Mouse (Mus musculus) adrenal gland, postnatal 10 days (tissue): Measurements from ENCODE around the gene Sac3d1. TPM values are rescaled to one million over a fixed set of nuclear protein-coding genes. Genes with fewer than 3 reads are reported as not detected.
A peak's percentile ranks its signal among the peaks of the same experiment; 100 is the strongest.

Experiments
- DNase-seq: peaks from one replicate; pipeline ENCODE4 v3.0.0; 2021; ENCODE audit warnings: mixed read lengths
- total RNA-seq, 2 experiments: library from RNA; stranded (reverse); gene quantifications; 2 replicates each; pipeline ENCODE4 v1.2.3; 2021

Gene Sac3d1
- total RNA-seq, 2 experiments from 2014 or later = 15.9 to 17.2 TPM

DNA sequence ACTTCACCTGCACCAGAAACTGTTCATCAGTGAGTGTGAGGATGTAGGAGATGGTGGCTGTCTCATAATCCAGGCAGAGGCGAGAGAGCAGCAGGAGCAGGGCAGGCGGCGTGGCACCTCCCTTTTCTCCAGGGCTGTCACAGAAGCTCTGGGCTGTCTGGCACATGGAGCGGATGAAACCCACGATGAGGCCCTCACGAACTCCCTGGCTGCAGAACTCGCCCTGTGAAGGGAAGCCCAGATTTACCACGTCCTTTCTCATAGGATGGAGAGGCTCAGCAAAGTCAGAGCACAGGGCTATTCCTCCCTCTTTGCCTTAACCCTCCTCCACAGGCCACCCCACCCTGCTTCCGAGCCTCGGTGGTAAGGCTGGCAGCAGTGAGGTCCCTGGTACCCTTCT is 48.6 kb downstream of the Sac3d1 start:
- DNase-seq = no peak

DNA sequence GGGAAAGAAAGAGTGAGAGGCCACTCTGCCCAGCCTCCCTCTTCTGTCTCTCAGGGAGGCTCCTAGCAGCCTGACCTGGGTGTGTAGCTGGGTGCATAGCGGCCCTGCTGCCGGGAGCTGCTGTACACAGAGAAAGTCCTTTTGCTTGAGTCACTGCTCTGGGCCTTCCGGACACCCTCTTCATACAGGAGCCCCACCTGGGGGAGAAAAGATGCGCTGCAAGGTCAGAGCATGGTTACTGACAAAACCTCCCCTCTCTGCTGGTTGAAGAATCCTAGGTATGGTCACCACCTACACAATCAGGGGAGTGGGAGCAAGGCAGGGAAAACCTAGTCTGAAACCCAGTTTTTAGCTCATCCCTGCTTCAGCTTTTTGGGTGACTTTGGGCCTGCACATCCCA is 49.5 kb downstream of the Sac3d1 start:
- DNase-seq = no peak

- DNase-seq = peak; percentile 96
Observed at GRCm38 (mm10) chr19:6067724-6068415, 50.6 kb downstream of the Sac3d1 start, which contains the start of gene Tm7sf2. TSS of gene Tm7sf2 (minus strand) at chr19:6068373.

GRCm38 (mm10) chr19:6067011-6067723 is 51.3 kb downstream of the Sac3d1 start:
- peak; percentile 87 for DNase-seq

- no peak for DNase-seq
Observed at GRCm38 (mm10) chr19:6066571-6066970, 51.9 kb downstream of the Sac3d1 start.

Other genes starting within 250 kb of the Sac3d1 start
- 10 to 100 TPM; 29.0 to 34.8 TPM for gene Frmd8, start 243.4 kb downstream of the Sac3d1 start, total RNA-seq
- 10 to 100 TPM; 13.4 to 14.2 TPM for gene Slc25a45, start 240.8 kb downstream of the Sac3d1 start, total RNA-seq
- 1 to 10 TPM; 1.6 to 1.9 TPM for gene Tigd3, start 224.5 kb downstream of the Sac3d1 start, total RNA-seq
- gene Dpf2, start 205.6 kb downstream of the Sac3d1 start, total RNA-seq = 100 to 1,000 TPM; 105 to 119 TPM
- 10 to 100 TPM; 10.8 to 11.2 TPM for gene Cdc42ep2, start 193.8 kb downstream of the Sac3d1 start, total RNA-seq
- 10 to 100 TPM; 21.3 to 28.0 TPM for gene Pola2, start 154.4 kb downstream of the Sac3d1 start, total RNA-seq
- not detected for gene Slc22a20, start 132.5 kb downstream of the Sac3d1 start, total RNA-seq
- 10 to 100 TPM; 31.3 to 40.0 TPM for gene Capn1, start 102.8 kb downstream of the Sac3d1 start, total RNA-seq
- 10 to 100 TPM; 40.5 to 43.7 TPM for gene Syvn1, start 72.1 kb downstream of the Sac3d1 start, total RNA-seq
- gene Mrpl49, start 60.9 kb downstream of the Sac3d1 start, total RNA-seq = 10 to 100 TPM; 58.2 to 59.4 TPM
- gene Fau, start 60.8 kb downstream of the Sac3d1 start, total RNA-seq = 1,000 to 10,000 TPM; 1,154 to 1,182 TPM
- gene Znhit2, start 57.5 kb downstream of the Sac3d1 start, total RNA-seq = 10 to 100 TPM; 21.6 to 26.1 TPM
- gene Tm7sf2, start 50.3 kb downstream of the Sac3d1 start, total RNA-seq = 10 to 100 TPM; 14.3 to 15.9 TPM
- gene Vps51, start 41.4 kb downstream of the Sac3d1 start, total RNA-seq = 10 to 100 TPM; 45.1 to 61.3 TPM
- gene Tmem262, start 38.6 kb downstream of the Sac3d1 start, total RNA-seq = not detected
- not detected for gene Gm28374, start 36.4 kb downstream of the Sac3d1 start, total RNA-seq
- 10 to 100 TPM; 33.5 to 33.6 TPM for gene Zfpl1, start 33.7 kb downstream of the Sac3d1 start, total RNA-seq
- 1 to 10 TPM; 7.0 to 7.1 TPM for gene Cdca5, start 33.7 kb downstream of the Sac3d1 start, total RNA-seq
- under 1 TPM in 1 of 2 experiments, not detected in 1; 0.82 TPM for gene AC131692.1, start 24.2 kb downstream of the Sac3d1 start, total RNA-seq
- gene Naaladl1, start 12.9 kb downstream of the Sac3d1 start, total RNA-seq = under 1 TPM; 0.24 to 0.30 TPM
- 10 to 100 TPM; 19.6 to 21.8 TPM for gene Snx15, start 9.7 kb upstream of the Sac3d1 start, total RNA-seq
- 1 to 10 TPM in 1 of 2 experiments, under 1 TPM in 1; 0.57 to 1.6 TPM for gene Batf2, start 22.3 kb upstream of the Sac3d1 start, total RNA-seq
- gene Arl2, start 22.9 kb upstream of the Sac3d1 start, total RNA-seq = 10 to 100 TPM; 63.1 to 63.7 TPM
- gene Majin, start 65.7 kb upstream of the Sac3d1 start, total RNA-seq = under 1 TPM; 0.72 to 0.79 TPM
- gene Gpha2, start 107.7 kb upstream of the Sac3d1 start, total RNA-seq = 10 to 100 TPM; 16.9 to 18.2 TPM
- 10 to 100 TPM; 52.9 to 56.9 TPM for gene Ppp2r5b, start 117.2 kb upstream of the Sac3d1 start, total RNA-seq
- gene Atg2a, start 123.0 kb upstream of the Sac3d1 start, total RNA-seq = 10 to 100 TPM; 25.0 to 30.2 TPM
- gene Ehd1, start 158.1 kb upstream of the Sac3d1 start, total RNA-seq = 100 to 1,000 TPM; 104 to 106 TPM
- gene Cdc42bpg, start 187.8 kb upstream of the Sac3d1 start, total RNA-seq = 10 to 100 TPM; 10.3 to 11.6 TPM
- 10 to 100 TPM; 37.1 to 38.7 TPM for gene Men1, start 216.3 kb upstream of the Sac3d1 start, total RNA-seq
- 10 to 100 TPM; 35.9 to 54.6 TPM for gene Map4k2, start 222.5 kb upstream of the Sac3d1 start, total RNA-seq
- gene Sf1, start 245.0 kb upstream of the Sac3d1 start, total RNA-seq = 100 to 1,000 TPM; 166 to 186 TPM